Mouse (Mus musculus): ENCODE data around the gene Cbwd1. TPM values are rescaled to one million over a fixed set of nuclear protein-coding genes. Genes with fewer than 3 reads are reported as not detected.

The Cbwd1 gene
- polyA plus RNA-seq, 1 experiment from 2014 or later = 12.7 TPM

GRCm38 (mm10) chr19:24899578-24900544 is 61.5 kb downstream of the Cbwd1 start:
- Histone ChIP-seq H3K9me3 (ENCODE audit: control insufficient read depth, low read length) (no peaks in the 10 kb centered on the region), H3K4me2 (replicated peaks) (peak overlapping the region; percentile 58), H3K36me3 (replicated peaks; ENCODE audit: control insufficient read depth, insufficient read depth) (no peaks in the 10 kb centered on the region), H3K4me1 (replicated peaks; ENCODE audit: control insufficient read depth, insufficient read depth, low read length) (peaks cover 17% of the 10 kb centered on the region; the same call in 1 of the 2 replicates), H3K27me3 (ENCODE audit: control insufficient read depth, insufficient read depth, low read length) (peaks cover 83% of the 10 kb centered on the region), H3K9ac (no peak overlapping the region), H3K27ac (no peak overlapping the region), H3K4me3 (replicated peaks; ENCODE audit: low read length) (peak overlapping the region; percentile 34)
- under 1% methylated on average over 83 of the region's 84 CpGs for WGBS
- ATAC-seq (ENCODE audit: low FRiP score) = peak; percentile 54; the same call in 1 of the 2 replicates
- no peak for DNase-seq (ENCODE audit: low spot score)

- 3% methylated on average over 34 of the region's 34 CpGs for WGBS
- H3K4me1 ChIP-seq (replicated peaks; ENCODE audit: control insufficient read depth, insufficient read depth, low read length) = peaks cover 17% of the 10 kb centered on the region; the same call in 1 of the 2 replicates
- H3K27me3 ChIP-seq (ENCODE audit: control insufficient read depth, insufficient read depth, low read length) = peaks cover 77% of the 10 kb centered on the region
- H3K9ac ChIP-seq = no peak overlapping the region
- peak overlapping the region; percentile 58 for H3K4me2 ChIP-seq (replicated peaks)
- peak overlapping the region; percentile 34 for H3K4me3 ChIP-seq (replicated peaks; ENCODE audit: low read length)
- ATAC-seq (ENCODE audit: low FRiP score) (no peak), DNase-seq (ENCODE audit: low spot score) (peak; percentile 55)
- H3K9me3 ChIP-seq (ENCODE audit: control insufficient read depth, low read length) = no peaks in the 10 kb centered on the region
- no peaks in the 10 kb centered on the region for H3K36me3 ChIP-seq (replicated peaks; ENCODE audit: control insufficient read depth, insufficient read depth)
- H3K27ac ChIP-seq = no peak overlapping the region
Observed at GRCm38 (mm10) chr19:24898737-24899577, 62.5 kb downstream of the Cbwd1 start.

- ATAC-seq (ENCODE audit: low FRiP score) = no peak
- Histone ChIP-seq H3K27me3 (ENCODE audit: control insufficient read depth, insufficient read depth, low read length) (peaks cover 72% of the 10 kb centered on the region), H3K9me3 (ENCODE audit: control insufficient read depth, low read length) (no peaks in the 10 kb centered on the region), H3K4me3 (replicated peaks; ENCODE audit: low read length) (no peak overlapping the region), H3K27ac (no peak overlapping the region), H3K36me3 (replicated peaks; ENCODE audit: control insufficient read depth, insufficient read depth) (no peaks in the 10 kb centered on the region), H3K9ac (no peak overlapping the region), H3K4me2 (replicated peaks) (no peak overlapping the region), H3K4me1 (replicated peaks; ENCODE audit: control insufficient read depth, insufficient read depth, low read length) (peaks cover 17% of the 10 kb centered on the region; the same call in 1 of the 2 replicates)
- 2% methylated on average over 20 of the region's 20 CpGs for WGBS
- DNase-seq (ENCODE audit: low spot score) = no peak
Observed at GRCm38 (mm10) chr19:24897896-24898736, 63.3 kb downstream of the Cbwd1 start.

- Histone ChIP-seq H3K4me2 (replicated peaks) (peak overlapping the region; percentile 27; the same call in 1 of the 2 replicates), H3K27me3 (ENCODE audit: control insufficient read depth, insufficient read depth, low read length) (peaks cover 64% of the 10 kb centered on the region), H3K36me3 (replicated peaks; ENCODE audit: control insufficient read depth, insufficient read depth) (no peaks in the 10 kb centered on the region), H3K4me1 (replicated peaks; ENCODE audit: control insufficient read depth, insufficient read depth, low read length) (peaks cover 17% of the 10 kb centered on the region; the same call in 1 of the 2 replicates), H3K9ac (no peak overlapping the region), H3K9me3 (ENCODE audit: control insufficient read depth, low read length) (no peaks in the 10 kb centered on the region), H3K4me3 (replicated peaks; ENCODE audit: low read length) (peak overlapping the region; percentile 7; the same call in 1 of the 2 replicates), H3K27ac (no peak overlapping the region)
- ATAC-seq (ENCODE audit: low FRiP score) = no peak
- WGBS = 1% methylated on average over 57 of the region's 57 CpGs
- no peak for DNase-seq (ENCODE audit: low spot score)
Observed at GRCm38 (mm10) chr19:24897006-24897895, 64.2 kb downstream of the Cbwd1 start.

GRCm38 (mm10) chr19:24896536-24896935 is 64.9 kb downstream of the Cbwd1 start:
- no peak overlapping the region for H3K27ac ChIP-seq
- H3K27me3 ChIP-seq (ENCODE audit: control insufficient read depth, insufficient read depth, low read length) = peaks cover 56% of the 10 kb centered on the region
- no peaks in the 10 kb centered on the region for H3K9me3 ChIP-seq (ENCODE audit: control insufficient read depth, low read length)
- H3K4me1 ChIP-seq (replicated peaks; ENCODE audit: control insufficient read depth, insufficient read depth, low read length) = peaks cover 17% of the 10 kb centered on the region; the same call in 1 of the 2 replicates
- H3K36me3 ChIP-seq (replicated peaks; ENCODE audit: control insufficient read depth, insufficient read depth) = no peaks in the 10 kb centered on the region
- H3K4me2 ChIP-seq (replicated peaks) = no peak overlapping the region
- WGBS = 13% methylated on average over 4 of the region's 4 CpGs
- ATAC-seq (ENCODE audit: low FRiP score) = no peak
- H3K9ac ChIP-seq = no peak overlapping the region
- no peak overlapping the region for H3K4me3 ChIP-seq (replicated peaks; ENCODE audit: low read length)
- no peak for DNase-seq (ENCODE audit: low spot score)

GRCm38 (mm10) chr19:24886888-24887287 is 74.5 kb downstream of the Cbwd1 start:
- no peak for DNase-seq (ENCODE audit: low spot score)
- H3K4me1 ChIP-seq (replicated peaks; ENCODE audit: control insufficient read depth, insufficient read depth, low read length) = no peaks in the 10 kb centered on the region

GRCm38 (mm10) chr19:24885504-24885903 is 75.9 kb downstream of the Cbwd1 start:
- no peaks in the 10 kb centered on the region for H3K9me3 ChIP-seq (ENCODE audit: control insufficient read depth, low read length)
- H3K36me3 ChIP-seq (replicated peaks; ENCODE audit: control insufficient read depth, insufficient read depth) = no peaks in the 10 kb centered on the region
- no peak overlapping the region for H3K4me3 ChIP-seq (replicated peaks; ENCODE audit: low read length)
- H3K9ac ChIP-seq = no peak overlapping the region
- ATAC-seq (ENCODE audit: low FRiP score) (peak; percentile 43; the same call in 1 of the 2 replicates), DNase-seq (ENCODE audit: low spot score) (peak; percentile 79)
- no peak overlapping the region for H3K27ac ChIP-seq
- H3K27me3 ChIP-seq (ENCODE audit: control insufficient read depth, insufficient read depth, low read length) = no peaks in the 10 kb centered on the region
- no peak overlapping the region for H3K4me2 ChIP-seq (replicated peaks)
- no peaks in the 10 kb centered on the region for H3K4me1 ChIP-seq (replicated peaks; ENCODE audit: control insufficient read depth, insufficient read depth, low read length)
- 12% methylated on average over 5 of the region's 5 CpGs for WGBS

More at GRCm38 (mm10) chr19:24886888-24887287, 74.5 kb downstream of the Cbwd1 start:
- Histone ChIP-seq H3K4me3 (replicated peaks; ENCODE audit: low read length) (no peak overlapping the region), H3K4me2 (replicated peaks) (no peak overlapping the region), H3K27me3 (ENCODE audit: control insufficient read depth, insufficient read depth, low read length) (no peaks in the 10 kb centered on the region), H3K9ac (no peak overlapping the region), H3K9me3 (ENCODE audit: control insufficient read depth, low read length) (no peaks in the 10 kb centered on the region), H3K36me3 (replicated peaks; ENCODE audit: control insufficient read depth, insufficient read depth) (no peaks in the 10 kb centered on the region), H3K27ac (no peak overlapping the region)
- ATAC-seq (ENCODE audit: low FRiP score) = no peak
- WGBS = 96% methylated on average over 3 of the region's 3 CpGs

GRCm38 (mm10) chr19:24881237-24881636 is 80.2 kb downstream of the Cbwd1 start:
- Histone ChIP-seq H3K4me1 (replicated peaks; ENCODE audit: control insufficient read depth, insufficient read depth, low read length) (no peaks in the 10 kb centered on the region), H3K4me2 (replicated peaks) (no peak overlapping the region), H3K27ac (no peak overlapping the region), H3K36me3 (replicated peaks; ENCODE audit: control insufficient read depth, insufficient read depth) (no peaks in the 10 kb centered on the region), H3K9ac (no peak overlapping the region), H3K9me3 (ENCODE audit: control insufficient read depth, low read length) (no peaks in the 10 kb centered on the region), H3K27me3 (ENCODE audit: control insufficient read depth, insufficient read depth, low read length) (no peaks in the 10 kb centered on the region), H3K4me3 (replicated peaks; ENCODE audit: low read length) (no peak overlapping the region)
- WGBS = 67% methylated on average over 4 of the region's 4 CpGs
- ATAC-seq (ENCODE audit: low FRiP score) (no peak), DNase-seq (ENCODE audit: low spot score) (no peak)
